Mouse (Mus musculus): ENCODE measurements around the gene Mob3b. TPM values are rescaled to one million over a fixed set of nuclear protein-coding genes. Genes with fewer than 3 reads are reported as not detected.

Mob3b gene
- total and polyA plus RNA-seq, 3 experiments: 0.33 TPM; not detected in 2

GRCm38 (mm10) chr4:35187617-35188326 is 30.5 kb upstream of the Mob3b start:
- Histone ChIP-seq H3K4me3 (ENCODE audit: low read depth, low read length) (no peak overlapping the region), H3K9me3 (replicated peaks) (no peaks in the 10 kb centered on the region), H3K4me1 (ENCODE audit: insufficient read depth, low read depth, low read length) (peaks cover 4% of the 10 kb centered on the region; the same call in 1 of the 2 replicates), H3K36me3 (replicated peaks) (peaks cover 16% of the 10 kb centered on the region), H3K27me3 (ENCODE audit: insufficient read depth, low read length) (no peaks in the 10 kb centered on the region)
- no peak for ATAC-seq (ENCODE audit: extremely low read depth, insufficient number of reproducible peaks, low FRiP score, poor library complexity, severe bottlenecking)
- TF ChIP-seq GATA1 (IDR thresholded peaks at IDR 0.05; ENCODE audit: borderline replicate concordance, low read length) (no peak), GATA2 (IDR thresholded peaks at IDR 0.05; ENCODE audit: borderline replicate concordance, low read depth, low read length) (no peak), CTCF (IDR thresholded peaks at IDR 0.05; ENCODE audit: low read depth, low read length) (no peak), POLR2AphosphoS5 (IDR thresholded peaks at IDR 0.05; ENCODE audit: insufficient replicate concordance, low read depth, low read length) (no peak), TAL1 (conservative IDR thresholded peaks at IDR 0.05; ENCODE audit: low read depth, low read length) (no peak)
- DNase-seq (ENCODE audit: low spot score): no peak

GRCm38 (mm10) chr4:35177926-35178645 is 20.8 kb upstream of the Mob3b start:
- no peak for TF ChIP-seq POLR2AphosphoS5 (IDR thresholded peaks at IDR 0.05; ENCODE audit: insufficient replicate concordance, low read depth, low read length)
- TF ChIP-seq CTCF (IDR thresholded peaks at IDR 0.05; ENCODE audit: low read depth, low read length): no peak
- TF ChIP-seq GATA2 (IDR thresholded peaks at IDR 0.05; ENCODE audit: borderline replicate concordance, low read depth, low read length): no peak
- no peak for TF ChIP-seq TAL1 (conservative IDR thresholded peaks at IDR 0.05; ENCODE audit: low read depth, low read length)
- no peak for TF ChIP-seq GATA1 (IDR thresholded peaks at IDR 0.05; ENCODE audit: borderline replicate concordance, low read length)
- ATAC-seq (ENCODE audit: extremely low read depth, insufficient number of reproducible peaks, low FRiP score, poor library complexity, severe bottlenecking) (no peak), DNase-seq (ENCODE audit: low spot score) (no peak)
- Histone ChIP-seq H3K9me3 (replicated peaks) (no peaks in the 10 kb centered on the region), H3K36me3 (replicated peaks) (no peaks in the 10 kb centered on the region), H3K4me3 (ENCODE audit: low read depth, low read length) (no peak overlapping the region), H3K27me3 (ENCODE audit: insufficient read depth, low read length) (no peaks in the 10 kb centered on the region), H3K4me1 (ENCODE audit: insufficient read depth, low read depth, low read length) (no peaks in the 10 kb centered on the region)

GRCm38 (mm10) chr4:35175566-35175965 is 18.3 kb upstream of the Mob3b start:
- H3K36me3 ChIP-seq (replicated peaks): no peaks in the 10 kb centered on the region
- TF ChIP-seq POLR2AphosphoS5 (IDR thresholded peaks at IDR 0.05; ENCODE audit: insufficient replicate concordance, low read depth, low read length) (no peak), TAL1 (conservative IDR thresholded peaks at IDR 0.05; ENCODE audit: low read depth, low read length) (no peak), CTCF (IDR thresholded peaks at IDR 0.05; ENCODE audit: low read depth, low read length) (no peak), GATA2 (IDR thresholded peaks at IDR 0.05; ENCODE audit: borderline replicate concordance, low read depth, low read length) (no peak), GATA1 (IDR thresholded peaks at IDR 0.05; ENCODE audit: borderline replicate concordance, low read length) (no peak)
- no peak for ATAC-seq (ENCODE audit: extremely low read depth, insufficient number of reproducible peaks, low FRiP score, poor library complexity, severe bottlenecking)
- no peak overlapping the region for H3K4me3 ChIP-seq (ENCODE audit: low read depth, low read length)
- no peak for DNase-seq (ENCODE audit: low spot score)
- no peaks in the 10 kb centered on the region for H3K4me1 ChIP-seq (ENCODE audit: insufficient read depth, low read depth, low read length)
- H3K9me3 ChIP-seq (replicated peaks): no peaks in the 10 kb centered on the region
- no peaks in the 10 kb centered on the region for H3K27me3 ChIP-seq (ENCODE audit: insufficient read depth, low read length)

DNA sequence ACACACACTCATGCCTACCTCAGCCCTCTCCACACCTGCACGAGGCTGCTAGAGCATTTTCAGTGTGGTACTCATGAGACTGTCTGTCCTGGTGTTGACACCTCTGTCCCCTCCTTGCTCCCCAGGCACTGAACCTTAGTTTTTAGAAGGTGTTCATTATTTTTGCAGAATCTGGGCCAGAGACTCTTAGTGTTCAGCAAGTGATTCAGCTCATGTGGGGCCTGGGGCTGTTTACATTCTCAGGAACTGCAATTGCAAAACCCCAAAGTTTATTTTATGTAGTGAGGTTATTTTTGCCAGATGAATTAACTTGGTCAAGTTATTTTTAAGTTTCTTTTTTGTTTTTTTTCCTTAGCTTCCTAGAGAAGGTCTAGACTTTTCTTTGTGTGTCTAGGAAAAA is 16.3 kb upstream of the Mob3b start:
- Histone ChIP-seq H3K27me3 (ENCODE audit: insufficient read depth, low read length) (no peaks in the 10 kb centered on the region), H3K4me1 (ENCODE audit: insufficient read depth, low read depth, low read length) (no peaks in the 10 kb centered on the region), H3K9me3 (replicated peaks) (no peaks in the 10 kb centered on the region), H3K4me3 (ENCODE audit: low read depth, low read length) (no peak overlapping the region), H3K36me3 (replicated peaks) (no peaks in the 10 kb centered on the region)
- DNase-seq (ENCODE audit: low spot score) (no peak), ATAC-seq (ENCODE audit: extremely low read depth, insufficient number of reproducible peaks, low FRiP score, poor library complexity, severe bottlenecking) (no peak)
- TF ChIP-seq GATA2 (IDR thresholded peaks at IDR 0.05; ENCODE audit: borderline replicate concordance, low read depth, low read length) (no peak), TAL1 (conservative IDR thresholded peaks at IDR 0.05; ENCODE audit: low read depth, low read length) (no peak), POLR2AphosphoS5 (IDR thresholded peaks at IDR 0.05; ENCODE audit: insufficient replicate concordance, low read depth, low read length) (no peak), GATA1 (IDR thresholded peaks at IDR 0.05; ENCODE audit: borderline replicate concordance, low read length) (no peak), CTCF (IDR thresholded peaks at IDR 0.05; ENCODE audit: low read depth, low read length) (no peak)

DNA sequence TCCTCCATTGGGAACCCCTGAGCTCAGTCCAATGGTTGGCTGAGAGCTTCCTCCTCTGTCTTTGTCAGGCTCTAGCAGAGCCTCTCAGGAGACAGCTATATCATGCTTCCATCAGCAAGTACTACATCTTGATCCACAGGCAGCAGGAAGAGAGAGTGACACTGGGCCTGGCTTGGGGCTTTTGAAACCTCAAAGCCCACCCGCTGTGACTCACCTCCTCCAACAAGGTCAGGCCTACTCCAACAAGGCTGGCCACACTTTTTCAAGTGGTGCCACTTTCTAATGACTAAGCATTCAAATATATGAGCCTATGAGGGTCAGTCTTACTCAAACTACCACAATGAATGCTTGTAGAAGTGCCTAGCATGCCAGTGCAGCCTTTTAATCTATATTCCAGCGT is 15.2 kb upstream of the Mob3b start:
- DNase-seq (ENCODE audit: low spot score) (no peak), ATAC-seq (ENCODE audit: extremely low read depth, insufficient number of reproducible peaks, low FRiP score, poor library complexity, severe bottlenecking) (no peak)
- H3K9me3 ChIP-seq (replicated peaks): no peaks in the 10 kb centered on the region
- H3K27me3 ChIP-seq (ENCODE audit: insufficient read depth, low read length): no peaks in the 10 kb centered on the region
- H3K4me1 ChIP-seq (ENCODE audit: insufficient read depth, low read depth, low read length): no peaks in the 10 kb centered on the region
- H3K36me3 ChIP-seq (replicated peaks): no peaks in the 10 kb centered on the region
- no peak for TF ChIP-seq GATA2 (IDR thresholded peaks at IDR 0.05; ENCODE audit: borderline replicate concordance, low read depth, low read length)
- TF ChIP-seq CTCF (IDR thresholded peaks at IDR 0.05; ENCODE audit: low read depth, low read length): no peak
- TF ChIP-seq TAL1 (conservative IDR thresholded peaks at IDR 0.05; ENCODE audit: low read depth, low read length): no peak
- TF ChIP-seq POLR2AphosphoS5 (IDR thresholded peaks at IDR 0.05; ENCODE audit: insufficient replicate concordance, low read depth, low read length): no peak
- TF ChIP-seq GATA1 (IDR thresholded peaks at IDR 0.05; ENCODE audit: borderline replicate concordance, low read length): no peak
- H3K4me3 ChIP-seq (ENCODE audit: low read depth, low read length): no peak overlapping the region

GRCm38 (mm10) chr4:35169571-35170125 is 12.4 kb upstream of the Mob3b start:
- no peaks in the 10 kb centered on the region for H3K36me3 ChIP-seq (replicated peaks)
- no peak overlapping the region for H3K4me3 ChIP-seq (ENCODE audit: low read depth, low read length)
- DNase-seq (ENCODE audit: low spot score) (no peak), ATAC-seq (ENCODE audit: extremely low read depth, insufficient number of reproducible peaks, low FRiP score, poor library complexity, severe bottlenecking) (no peak)
- no peaks in the 10 kb centered on the region for H3K27me3 ChIP-seq (ENCODE audit: insufficient read depth, low read length)
- H3K4me1 ChIP-seq (ENCODE audit: insufficient read depth, low read depth, low read length): 0 out of 2 replicates have a peak, but pooled peaks cover 3% of the 10 kb centered on the region
- H3K9me3 ChIP-seq (replicated peaks): no peaks in the 10 kb centered on the region
- no peak for TF ChIP-seq TAL1 (conservative IDR thresholded peaks at IDR 0.05; ENCODE audit: low read depth, low read length)
- TF ChIP-seq POLR2AphosphoS5 (IDR thresholded peaks at IDR 0.05; ENCODE audit: insufficient replicate concordance, low read depth, low read length): no peak
- TF ChIP-seq GATA1 (IDR thresholded peaks at IDR 0.05; ENCODE audit: borderline replicate concordance, low read length): no peak
- TF ChIP-seq CTCF (IDR thresholded peaks at IDR 0.05; ENCODE audit: low read depth, low read length): no peak
- no peak for TF ChIP-seq GATA2 (IDR thresholded peaks at IDR 0.05; ENCODE audit: borderline replicate concordance, low read depth, low read length)

Data from G1E (cell line).